Mouse (Mus musculus) E14TG2a.4 (cell line): ENCODE results near the gene Coq6.

ENCODE experiments used
- CTCF ChIP-seq: conservative IDR thresholded peaks from 2 replicates; pipeline ENCODE4 v1.5.1; 2014; ENCODE audit warnings: low read length
- NANOG ChIP-seq: IDR thresholded peaks from 2 replicates; pipeline ENCODE4 v1.6.1; 2014; ENCODE audit warnings: borderline replicate concordance, low read length, mixed read lengths
- POU5F1 ChIP-seq: IDR thresholded peaks from 2 replicates; pipeline ENCODE4 v1.6.1; 2014; ENCODE audit warnings: low read length, borderline replicate concordance

DNA sequence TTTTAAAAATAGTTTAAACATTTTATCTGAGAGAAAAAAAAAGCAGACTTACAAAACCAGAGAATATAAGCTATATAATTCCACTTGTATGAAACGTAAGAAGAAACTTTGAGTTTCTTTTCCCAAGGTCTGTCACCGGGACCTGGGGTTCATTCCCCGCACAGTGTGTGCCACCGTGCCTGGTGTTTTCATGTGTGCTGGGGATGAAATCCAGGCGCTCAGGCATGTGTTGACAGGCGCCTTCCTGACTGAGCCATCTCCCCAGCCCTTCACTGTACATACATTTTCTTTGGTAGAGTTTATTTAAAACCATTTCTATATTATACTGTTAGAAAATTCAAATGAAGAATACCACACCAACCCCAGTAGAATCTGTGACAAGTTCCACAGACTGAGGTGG is 28.9 kb downstream of the Coq6 start:
- TF ChIP-seq CTCF (no peak), POU5F1 (no peak), NANOG (no peak)
